Mouse (Mus musculus) thymus, postnatal 4 days (tissue): ENCODE results near the gene Ccdc107.

Experiments used
- DNase-seq: peaks from one replicate; pipeline ENCODE4 v3.0.0; 2021

Ccdc107 gene

GRCm38 (mm10) chr4:43489611-43490010 is 3.1 kb upstream of the Ccdc107 start:
- no peak for DNase-seq

GRCm38 (mm10) chr4:43490801-43491200 is 1.9 kb upstream of the Ccdc107 start:
- no peak for DNase-seq

GRCm38 (mm10) chr4:43492101-43492820 is 439 bp upstream of the Ccdc107 start:
- no peak for DNase-seq

- peak; percentile 99 for DNase-seq
Observed at GRCm38 (mm10) chr4:43493186-43493845, 616 bp downstream of the Ccdc107 start.

- peak; percentile 31 for DNase-seq
Observed at GRCm38 (mm10) chr4:43493846-43494240, 1.1 kb downstream of the Ccdc107 start.

- DNase-seq = no peak
Observed at GRCm38 (mm10) chr4:43496587-43496986, 3.9 kb downstream of the Ccdc107 start.

- no peak for DNase-seq
Observed at GRCm38 (mm10) chr4:43497405-43497804, 4.7 kb downstream of the Ccdc107 start.

- no peak for DNase-seq
Observed at GRCm38 (mm10) chr4:43497946-43498345, 5.2 kb downstream of the Ccdc107 start.

GRCm38 (mm10) chr4:43498983-43499382 is 6.3 kb downstream of the Ccdc107 start:
- DNase-seq = peak; percentile 68

- DNase-seq = peak; percentile 85
Observed at GRCm38 (mm10) chr4:43499407-43500333, 7.0 kb downstream of the Ccdc107 start, which contains the start of gene Arhgef39. TSS of gene Arhgef39 (minus strand) at chr4:43499695.

GRCm38 (mm10) chr4:43503041-43503440 is 10.3 kb downstream of the Ccdc107 start:
- DNase-seq = no peak

GRCm38 (mm10) chr4:43503506-43503905 is 10.8 kb downstream of the Ccdc107 start:
- no peak for DNase-seq

- no peak for DNase-seq
Observed at GRCm38 (mm10) chr4:43504269-43504668, 11.6 kb downstream of the Ccdc107 start.

GRCm38 (mm10) chr4:43506074-43506473 is 13.4 kb downstream of the Ccdc107 start:
- no peak for DNase-seq

- no peak for DNase-seq
Observed at GRCm38 (mm10) chr4:43506536-43507185, 14.0 kb downstream of the Ccdc107 start, which contains the start of gene Car9. TSS of gene Car9 (plus strand) at chr4:43506966.

GRCm38 (mm10) chr4:43507938-43508665 is 15.4 kb downstream of the Ccdc107 start:
- no peak for DNase-seq

GRCm38 (mm10) chr4:43508666-43508997 is 15.9 kb downstream of the Ccdc107 start:
- DNase-seq = peak; percentile 74

- no peak for DNase-seq
Observed at GRCm38 (mm10) chr4:43509109-43509508, 16.4 kb downstream of the Ccdc107 start.

- no peak for DNase-seq
Observed at GRCm38 (mm10) chr4:43511675-43512454, 19.2 kb downstream of the Ccdc107 start.

- DNase-seq = no peak
Observed at GRCm38 (mm10) chr4:43512653-43513052, 20.0 kb downstream of the Ccdc107 start.

- DNase-seq = no peak
Observed at GRCm38 (mm10) chr4:43513300-43513699, 20.6 kb downstream of the Ccdc107 start.
